Mouse (Mus musculus): ENCODE results near the gene Acad9.
"Not testable (repeated sequence)": the region's sequence is repeated elsewhere in the genome, so short reads cannot be mapped to it uniquely, and the experiment has no call there.

Gene Acad9

GRCm38 (mm10) chr3:36095371-36095770 lies 29.6 kb downstream of the Acad9 start:
- no peak for DNase-seq

GRCm38 (mm10) chr3:36116076-36116475 lies 50.3 kb downstream of the Acad9 start:
- DNase-seq, result no peak

- DNase-seq, result no peak
Observed at GRCm38 (mm10) chr3:36119684-36120548, 54.1 kb downstream of the Acad9 start.

- not testable (repeated sequence) for DNase-seq
Observed at GRCm38 (mm10) chr3:36126176-36126575, 60.4 kb downstream of the Acad9 start.

DNA sequence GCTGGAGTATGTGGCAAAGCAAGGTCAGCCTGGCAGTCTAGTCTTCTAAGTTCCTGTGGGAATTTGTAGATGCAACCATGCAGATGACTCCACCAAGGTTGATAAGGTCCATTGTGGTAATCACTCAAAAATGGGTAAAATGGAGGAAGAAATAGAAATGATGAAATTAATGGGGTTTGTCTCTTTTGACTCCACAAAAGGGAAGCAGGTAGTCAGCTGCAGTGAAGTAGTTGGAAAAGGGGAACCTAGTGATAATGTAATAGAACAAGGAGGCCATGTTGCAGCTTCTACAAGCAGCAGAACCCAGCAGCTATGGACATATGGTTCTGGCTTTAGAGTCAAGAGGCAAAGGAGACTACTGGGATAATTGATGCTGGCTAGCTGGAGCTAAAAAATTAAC lies 70.4 kb downstream of the Acad9 start:
- no peak for DNase-seq

DNA sequence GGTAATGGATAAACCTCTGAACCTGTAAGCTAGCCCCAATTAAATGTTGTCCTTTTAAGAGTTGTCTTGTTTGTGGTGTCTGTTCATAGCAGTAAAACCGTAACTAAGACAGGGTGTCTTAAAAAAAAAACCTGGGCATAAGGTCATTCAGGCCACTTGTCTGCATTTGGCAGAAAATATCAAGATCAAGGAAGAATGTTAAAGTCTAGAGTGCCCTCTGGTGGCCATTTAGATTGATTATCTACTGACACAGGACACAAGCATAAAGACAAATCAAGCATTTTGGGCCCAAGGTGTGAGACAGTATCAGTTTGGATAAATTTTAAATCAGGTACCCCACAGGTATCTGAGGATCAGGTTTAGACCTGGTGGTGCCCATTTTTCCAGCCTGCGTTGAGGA lies 71.8 kb downstream of the Acad9 start:
- peak in 1 of 2 experiments; percentile 53 for DNase-seq

- no peak for DNase-seq
Observed at GRCm38 (mm10) chr3:36138171-36138660, 72.4 kb downstream of the Acad9 start.

DNA sequence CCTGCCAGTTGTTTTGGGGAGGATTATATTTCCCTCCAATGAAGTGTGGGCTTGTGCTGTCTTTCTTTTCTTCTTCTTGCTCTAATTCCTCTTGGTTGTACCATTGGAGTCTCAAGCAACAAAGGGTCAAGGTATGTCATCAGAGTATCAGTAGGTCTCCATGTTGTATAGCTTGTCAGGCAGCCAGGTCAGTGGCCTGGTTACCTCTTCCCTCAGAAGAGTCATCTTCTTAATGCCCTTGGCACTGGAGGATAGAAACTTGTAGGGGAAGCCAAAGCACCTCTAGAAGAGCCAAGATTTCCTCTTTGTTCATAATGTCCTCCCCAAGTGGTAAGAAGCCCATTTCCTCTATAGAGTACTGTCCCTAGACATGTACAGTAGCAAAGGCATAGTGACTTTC lies 73.2 kb downstream of the Acad9 start:
- DNase-seq, result no peak

All from kidney, postnatal 25 days (tissue).